Mouse (Mus musculus) G1E (cell line): ENCODE measurements around the gene 1700001P01Rik. TPM values are rescaled to one million over a fixed set of nuclear protein-coding genes. Genes with fewer than 3 reads are reported as not detected.
A peak's percentile ranks its signal among the peaks of the same experiment; 100 is the strongest.

Experiments used
- ATAC-seq: 2 replicates; pipeline ENCODE4 v1.8.0; 2016; ENCODE audit warnings: mild to moderate bottlenecking; ENCODE audit not compliant: insufficient number of reproducible peaks, poor library complexity, low FRiP score, severe bottlenecking; ENCODE audit errors: extremely low read depth
- DNase-seq: peaks from one replicate; pipeline ENCODE4 v3.0.0; 2012; ENCODE audit warnings: low spot score
- H3K27me3 ChIP-seq: 2 replicates; pipeline ENCODE4 v1.6.1; 2012; ENCODE audit warnings: mild to moderate bottlenecking, low read length, inconsistent platforms; ENCODE audit not compliant: insufficient read depth
- H3K36me3 ChIP-seq: replicated peaks from 2 replicates; pipeline ENCODE3; 2012; ENCODE audit warnings: mild to moderate bottlenecking, inconsistent platforms
- H3K4me1 ChIP-seq: 2 replicates; pipeline ENCODE4 v1.6.1; 2012; ENCODE audit warnings: low read depth, low read length, inconsistent platforms, mixed read lengths; ENCODE audit not compliant: insufficient read depth
- H3K4me3 ChIP-seq: 2 replicates; pipeline ENCODE4 v1.5.1; 2012; ENCODE audit warnings: low read depth, mild to moderate bottlenecking, inconsistent platforms, low read length, moderate library complexity, mixed read lengths
- H3K9me3 ChIP-seq: replicated peaks from 2 replicates; pipeline ENCODE4 v1.6.1; 2012; ENCODE audit warnings: inconsistent platforms
- CTCF ChIP-seq: IDR thresholded peaks from 2 replicates; pipeline ENCODE4 v1.5.1; 2012; ENCODE audit warnings: low read depth, low read length, inconsistent platforms, mixed read lengths
- GATA1 ChIP-seq: IDR thresholded peaks from 2 replicates; pipeline ENCODE4 v1.6.1; 2012; ENCODE audit warnings: borderline replicate concordance, low read length, inconsistent platforms, mixed read lengths
- GATA2 ChIP-seq: IDR thresholded peaks from 2 replicates; pipeline ENCODE4 v1.6.1; 2012; ENCODE audit warnings: low read depth, low read length, inconsistent platforms, borderline replicate concordance
- POLR2AphosphoS5 ChIP-seq: IDR thresholded peaks from 2 replicates; pipeline ENCODE4 v1.6.1; 2012; ENCODE audit warnings: low read depth, low read length, inconsistent platforms; ENCODE audit not compliant: insufficient replicate concordance
- TAL1 ChIP-seq: conservative IDR thresholded peaks from 2 replicates; pipeline ENCODE4 v1.6.1; 2012; ENCODE audit warnings: low read depth, low read length, inconsistent platforms, mixed read lengths
- polyA plus RNA-seq: library from polyadenylated mRNA; stranded (reverse); fragments of >175 nt; gene quantifications from 2 replicates; pipeline ENCODE4 v1.2.3, GENCODE M21; 2012
- total RNA-seq, 2 experiments: library from RNA; stranded (forward) in 1 of 2; stranded (reverse) in 1 of 2; fragments of 200-1000 nt in 1 of 2; fragments of >200 nt in 1 of 2; fragmentation: Nextera tagmentation in 1 of 2; gene quantifications; 2 replicates each; pipeline ENCODE4 v1.2.3; 2014 to 2017

Gene 1700001P01Rik
- total and polyA plus RNA-seq, 3 experiments = 0.09 to 0.33 TPM; not detected in 1

DNA sequence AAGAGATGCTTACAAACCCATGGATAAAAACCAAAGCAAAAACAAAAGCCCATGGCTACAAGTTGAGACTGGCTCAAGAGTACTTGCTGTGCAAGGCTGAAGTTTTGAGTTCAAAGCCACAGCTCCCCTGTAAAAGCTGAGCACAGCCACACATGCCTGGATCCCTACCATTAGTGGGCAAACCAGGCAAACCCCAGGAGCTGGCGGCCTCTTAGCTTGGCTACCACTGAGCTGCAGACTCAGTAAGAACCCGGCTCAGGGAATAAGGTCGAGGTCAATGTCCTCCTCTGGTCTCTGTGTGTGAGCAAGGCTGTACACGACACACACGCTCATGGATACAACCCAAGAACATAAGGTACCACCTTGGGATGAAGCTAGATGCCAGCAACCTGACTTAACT, 27.2 kb downstream of the 1700001P01Rik start:
- H3K9me3 ChIP-seq = peaks cover 5% of the 10 kb centered on the region
- no peaks in the 10 kb centered on the region; the same call in 1 of the 2 replicates for H3K27me3 ChIP-seq
- no peak for DNase-seq
- no peak overlapping the region for H3K4me3 ChIP-seq
- no peak for TF ChIP-seq CTCF
- no peak for TF ChIP-seq GATA2
- no peak for TF ChIP-seq POLR2AphosphoS5
- no peak for TF ChIP-seq GATA1
- no peak for TF ChIP-seq TAL1
- peaks cover 19% of the 10 kb centered on the region for H3K4me1 ChIP-seq
- peaks cover 74% of the 10 kb centered on the region for H3K36me3 ChIP-seq
- ATAC-seq = no peak

DNA sequence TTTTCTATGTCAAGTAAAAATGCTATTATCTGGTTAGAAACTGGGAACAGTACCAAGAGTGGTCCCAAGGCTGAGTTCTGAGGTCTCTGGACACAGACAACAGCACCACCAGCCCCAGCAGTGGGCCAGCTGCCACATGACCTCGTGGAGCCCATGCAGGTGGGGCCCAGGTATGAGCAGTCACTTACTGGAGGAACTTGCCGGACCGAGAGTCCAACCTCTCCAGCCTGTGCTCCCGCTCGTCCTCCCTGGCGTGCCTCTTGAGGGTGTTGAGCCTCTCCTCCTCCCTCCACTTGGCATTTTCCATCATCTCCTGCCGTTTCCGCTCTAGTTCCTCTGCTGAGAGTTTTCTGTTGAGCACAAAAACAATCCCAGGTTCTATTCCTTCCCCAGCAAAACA, 27.9 kb downstream of the 1700001P01Rik start:
- Histone ChIP-seq H3K36me3 (peaks cover 70% of the 10 kb centered on the region), H3K27me3 (no peaks in the 10 kb centered on the region), H3K4me3 (no peak overlapping the region), H3K9me3 (peaks cover 5% of the 10 kb centered on the region), H3K4me1 (peaks cover 26% of the 10 kb centered on the region)
- no peak for ATAC-seq
- TF ChIP-seq CTCF (no peak), GATA2 (no peak), POLR2AphosphoS5 (no peak), GATA1 (no peak), TAL1 (no peak)
- no peak for DNase-seq

DNA sequence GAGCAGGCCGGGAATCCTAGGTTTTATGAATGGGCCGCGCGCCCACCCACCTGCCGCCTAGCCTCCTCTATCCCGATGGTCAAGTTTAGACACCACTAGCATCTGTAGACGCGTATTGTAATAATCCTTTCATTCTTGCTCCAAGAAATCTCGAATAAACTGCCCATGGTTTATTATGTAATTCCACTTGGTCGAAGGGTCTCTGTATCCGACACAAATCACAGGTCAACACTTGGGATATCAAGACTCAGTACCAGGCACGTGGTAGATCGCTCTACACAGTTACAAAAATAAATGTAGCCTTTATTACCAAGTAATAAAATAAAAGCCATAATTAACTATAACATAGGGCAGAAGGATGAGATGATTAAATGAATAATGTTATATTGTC, 30.4 kb downstream of the 1700001P01Rik start:
- no peaks in the 10 kb centered on the region for H3K27me3 ChIP-seq
- H3K36me3 ChIP-seq = peaks cover 65% of the 10 kb centered on the region
- ATAC-seq (no peak), DNase-seq (no peak)
- peaks cover 39% of the 10 kb centered on the region for H3K4me1 ChIP-seq
- H3K4me3 ChIP-seq = peak overlapping the region; percentile 92
- TF ChIP-seq CTCF = no peak
- no peak for TF ChIP-seq POLR2AphosphoS5
- no peak for TF ChIP-seq GATA2
- no peak for TF ChIP-seq GATA1
- no peak for TF ChIP-seq TAL1
- no peaks in the 10 kb centered on the region for H3K9me3 ChIP-seq

DNA sequence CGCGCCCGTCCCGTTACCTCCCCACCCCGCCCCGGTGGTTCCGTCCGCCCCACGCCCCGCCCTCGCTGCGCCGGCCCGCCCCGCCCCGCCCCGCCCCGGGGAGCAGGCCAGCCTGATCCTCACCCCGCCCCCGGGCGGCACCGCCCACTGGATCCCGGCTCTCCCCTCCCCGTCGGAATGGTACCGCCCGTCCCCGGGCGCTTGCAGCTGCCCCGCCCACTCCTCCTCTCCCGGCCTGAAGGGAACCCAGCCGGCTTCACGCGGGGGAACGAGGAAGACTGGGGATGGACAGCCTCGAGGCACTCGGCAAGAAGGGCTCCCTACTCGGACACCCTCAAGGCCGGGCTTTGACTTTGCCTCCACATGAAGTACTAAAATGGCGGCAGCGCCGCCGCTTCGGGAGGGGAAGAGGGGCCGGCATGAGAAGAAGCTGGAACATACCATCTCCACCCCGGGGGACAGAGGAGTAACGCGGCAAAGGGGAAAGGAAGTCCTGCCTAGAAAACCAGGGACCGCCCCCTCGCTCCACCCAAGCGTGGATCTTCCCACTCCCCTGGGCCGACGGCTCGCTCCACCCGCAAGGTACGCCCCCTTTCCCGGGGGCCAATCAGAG, 30.9 kb downstream of the 1700001P01Rik start:
- H3K27me3 ChIP-seq = no peaks in the 10 kb centered on the region
- ATAC-seq (peak; percentile 90), DNase-seq (peak; percentile 99)
- H3K9me3 ChIP-seq = no peaks in the 10 kb centered on the region
- TF ChIP-seq POLR2AphosphoS5 = no peak
- no peak for TF ChIP-seq GATA1
- TF ChIP-seq CTCF = no peak
- no peak for TF ChIP-seq TAL1
- peak overlapping the region; percentile 92 for H3K4me3 ChIP-seq
- H3K36me3 ChIP-seq = peaks cover 65% of the 10 kb centered on the region
- H3K4me1 ChIP-seq = peaks cover 43% of the 10 kb centered on the region

DNA sequence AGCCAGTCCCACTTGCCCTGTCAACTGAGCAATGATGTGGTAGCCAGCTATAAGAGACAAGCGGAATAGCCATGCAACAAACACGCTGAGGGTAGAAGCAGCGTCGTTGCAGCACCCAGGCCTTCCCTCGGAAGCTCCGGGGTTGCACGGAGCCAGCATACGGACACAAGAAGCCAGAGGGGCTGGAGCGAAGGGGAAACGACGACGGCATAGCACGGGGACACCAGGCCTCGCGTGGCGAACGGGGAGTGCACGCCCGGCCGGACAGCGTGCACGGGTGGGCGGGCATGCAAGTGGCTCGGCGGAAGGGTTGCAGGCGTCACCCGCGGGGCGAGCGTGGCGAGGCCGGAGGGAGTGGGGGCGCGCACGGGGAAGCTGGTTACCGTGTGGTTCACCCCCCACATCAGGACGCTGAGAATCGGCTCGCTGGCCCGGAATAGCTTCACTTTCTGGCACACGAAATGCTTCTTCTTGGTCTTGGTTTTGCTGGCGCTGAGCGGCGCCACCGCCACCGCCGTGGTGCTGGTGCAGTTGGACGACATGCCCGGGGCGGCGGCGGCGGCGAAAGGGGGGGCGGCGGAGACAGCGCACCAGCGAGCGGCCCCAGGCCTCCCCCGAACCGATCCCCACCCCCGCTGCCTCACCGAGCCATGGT, 31.5 kb downstream of the 1700001P01Rik start, which contains the start of gene Pip4k2b:
Gene Pip4k2b (minus strand): TSS at position 642 of the 655 bp plus-strand sequence.
- Histone ChIP-seq H3K27me3 (no peaks in the 10 kb centered on the region), H3K4me1 (peaks cover 43% of the 10 kb centered on the region), H3K9me3 (no peaks in the 10 kb centered on the region), H3K36me3 (peaks cover 62% of the 10 kb centered on the region), H3K4me3 (peak within 1 kb of the TSS; percentile 92)
- DNase-seq = peak; percentile 56
- TF ChIP-seq GATA1 (no peak), CTCF (no peak), GATA2 (no peak), TAL1 (no peak)
- no peak for ATAC-seq

DNA sequence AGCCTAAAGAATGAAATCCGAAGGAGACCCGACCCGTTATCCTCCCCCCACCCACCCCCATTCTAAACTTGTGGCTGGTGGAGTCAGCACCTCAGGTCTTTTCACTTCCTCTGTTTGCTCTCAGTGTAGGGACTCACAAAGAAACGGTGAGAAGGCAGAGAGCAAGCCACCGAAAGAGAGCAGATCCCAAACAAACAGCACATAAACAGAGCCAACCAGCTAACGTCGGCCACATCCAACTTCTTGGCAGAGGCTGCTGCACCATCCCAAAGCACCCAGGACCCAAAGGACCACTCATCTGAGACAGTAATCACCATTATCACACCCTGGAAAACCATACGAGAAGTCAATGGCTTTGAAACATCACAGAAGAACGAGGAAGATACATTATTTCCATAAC, 32.3 kb downstream of the 1700001P01Rik start:
- H3K27me3 ChIP-seq = no peaks in the 10 kb centered on the region
- DNase-seq (no peak), ATAC-seq (no peak)
- H3K4me1 ChIP-seq = peaks cover 43% of the 10 kb centered on the region
- no peaks in the 10 kb centered on the region for H3K9me3 ChIP-seq
- TF ChIP-seq POLR2AphosphoS5 (no peak), CTCF (no peak), GATA2 (no peak), TAL1 (no peak), GATA1 (no peak)
- H3K36me3 ChIP-seq = peaks cover 57% of the 10 kb centered on the region
- peak overlapping the region; percentile 92 for H3K4me3 ChIP-seq
